Mouse (Mus musculus) heart, adult 8-10 months (tissue): ENCODE results near the gene Nme6. TPM values are rescaled to one million over a fixed set of nuclear protein-coding genes. Genes with fewer than 3 reads are reported as not detected.

Source experiments
- DNase-seq: peaks from one replicate; pipeline ENCODE4 v3.0.0; 2022; ENCODE audit warnings: low spot score
- microRNA-seq: library from miRNA; unstranded; fragments of <30 nt; microRNA quantifications from one replicate; pipeline ENCODE4 v1.2.0, GENCODE M21; 2022
- total RNA-seq, 4 experiments: library from RNA; stranded (reverse); gene quantifications; 2 replicates each; pipeline ENCODE4 v1.2.4; 2022

Gene Nme6
- total RNA-seq, 4 experiments from 2014 or later = 16.8 to 24.9 (median 19.7) TPM

DNA sequence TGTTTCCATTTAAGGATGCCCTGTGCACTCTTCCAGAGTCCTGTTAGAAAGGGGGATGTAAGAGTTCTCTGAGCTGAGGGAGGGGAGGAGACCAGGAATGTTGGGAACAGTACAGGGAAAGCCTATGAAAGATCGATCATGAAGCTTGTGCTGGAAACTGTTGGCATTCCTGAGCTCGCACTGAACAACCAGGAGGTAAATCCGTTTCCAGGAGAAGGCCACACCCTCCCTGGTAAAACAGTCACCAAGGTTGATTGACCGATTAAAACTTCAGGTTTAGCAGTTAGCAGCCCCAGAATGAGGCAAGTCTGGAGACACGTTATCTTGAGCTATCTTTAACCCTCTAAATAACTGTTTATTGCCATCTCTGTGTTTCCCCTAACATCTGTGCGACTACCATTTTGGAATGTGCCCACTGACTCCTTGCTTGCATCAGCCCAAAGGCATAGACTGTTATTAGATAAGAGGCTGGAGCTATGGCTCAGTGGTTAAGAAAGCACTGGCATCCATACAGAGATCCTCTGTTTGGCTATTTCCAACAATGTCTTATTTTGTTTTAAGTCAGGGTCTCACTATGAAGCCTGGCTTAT lies 38.5 kb downstream of the Nme6 start:
- DNase-seq = no peak

DNA sequence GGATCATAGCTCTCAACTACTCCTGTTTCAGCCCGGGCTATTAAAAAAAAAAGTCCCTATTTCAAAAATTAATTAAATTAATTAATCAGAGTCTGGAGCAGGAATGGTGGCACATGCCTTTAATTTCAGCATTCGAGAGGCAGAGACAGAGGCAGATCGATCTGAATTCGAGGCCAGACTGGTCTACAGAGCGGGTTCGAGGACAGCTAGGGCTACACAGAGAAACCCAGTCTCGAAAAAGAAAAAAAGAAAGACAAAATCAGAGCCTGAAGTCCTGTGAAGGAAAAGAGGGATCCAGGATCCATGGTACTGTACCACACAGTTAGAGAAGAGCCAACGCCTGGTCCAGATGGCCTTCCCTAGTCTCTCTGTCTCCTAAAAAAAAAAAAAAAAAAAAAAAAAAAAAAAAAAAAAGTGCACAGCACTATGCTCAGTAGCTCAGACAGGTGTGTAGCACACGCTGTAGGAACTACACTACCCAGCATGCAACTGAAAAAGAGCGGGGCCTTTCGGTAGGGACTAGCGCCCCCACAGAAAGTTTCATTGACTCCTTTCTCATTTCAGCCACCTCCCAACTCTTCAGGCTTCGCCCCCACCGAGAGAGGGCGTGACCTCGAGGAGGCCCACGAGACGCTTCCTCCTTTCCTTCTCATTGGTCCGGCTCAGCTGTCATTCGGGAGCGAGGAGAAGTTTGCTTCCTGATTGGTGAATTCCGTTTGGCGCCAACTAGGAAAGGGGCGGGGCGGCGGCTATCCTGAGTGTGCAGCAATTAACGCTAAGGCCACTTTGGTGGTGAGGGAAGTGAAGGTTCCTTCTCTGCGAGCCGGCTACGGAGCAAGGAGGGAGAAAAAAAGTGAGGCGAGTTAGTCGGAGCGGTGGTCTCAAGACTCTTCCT lies 42.5 kb downstream of the Nme6 start, which contains the start of gene Cdc25a:
Gene Cdc25a (plus strand): TSS at position 783 of the 895 bp plus-strand sequence.
- DNase-seq = peak; percentile 99

DNA sequence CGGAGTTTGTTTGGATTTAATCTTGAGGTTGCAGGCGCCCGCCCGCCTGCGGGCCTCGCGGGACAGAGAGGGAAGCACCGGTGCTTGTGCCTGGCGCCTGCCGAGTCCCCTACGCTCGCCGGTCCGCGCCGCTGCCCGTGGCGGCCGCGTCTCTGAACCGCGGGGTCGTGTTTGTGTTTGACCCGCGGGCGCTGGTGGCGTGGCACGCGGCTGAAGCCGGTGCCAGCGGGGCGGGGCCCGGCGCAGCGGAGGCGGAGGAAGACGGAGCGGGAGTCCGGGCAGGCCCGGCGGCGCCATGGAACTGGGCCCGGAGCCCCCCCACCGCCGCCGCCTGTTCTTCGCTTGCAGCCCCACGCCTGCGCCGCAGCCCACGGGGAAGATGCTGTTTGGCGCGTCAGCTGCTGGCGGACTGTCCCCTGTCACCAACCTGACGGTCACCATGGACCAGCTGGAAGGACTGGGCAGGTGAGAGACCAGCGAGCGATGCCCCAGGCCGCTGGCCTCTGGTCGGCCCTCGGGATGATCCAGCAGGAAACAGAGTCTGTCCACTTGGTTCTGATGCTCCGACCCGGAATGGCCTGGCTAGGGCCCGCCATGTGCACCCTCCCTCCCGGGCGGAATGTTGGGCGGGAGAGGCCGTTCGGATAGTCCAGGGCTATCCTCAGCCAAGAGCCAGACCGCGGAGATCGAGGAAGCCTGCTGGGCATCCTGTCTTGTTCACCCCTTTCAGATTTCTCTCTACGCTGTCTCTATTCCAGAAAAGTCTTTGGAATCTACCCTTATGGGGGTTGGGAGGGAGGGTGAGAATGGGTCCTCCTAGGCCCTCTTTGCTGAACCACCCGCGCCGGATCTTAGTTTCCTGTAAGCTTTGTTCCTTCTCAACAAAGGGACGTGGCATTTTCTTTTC lies 43.4 kb downstream of the Nme6 start:
- DNase-seq = no peak

DNA sequence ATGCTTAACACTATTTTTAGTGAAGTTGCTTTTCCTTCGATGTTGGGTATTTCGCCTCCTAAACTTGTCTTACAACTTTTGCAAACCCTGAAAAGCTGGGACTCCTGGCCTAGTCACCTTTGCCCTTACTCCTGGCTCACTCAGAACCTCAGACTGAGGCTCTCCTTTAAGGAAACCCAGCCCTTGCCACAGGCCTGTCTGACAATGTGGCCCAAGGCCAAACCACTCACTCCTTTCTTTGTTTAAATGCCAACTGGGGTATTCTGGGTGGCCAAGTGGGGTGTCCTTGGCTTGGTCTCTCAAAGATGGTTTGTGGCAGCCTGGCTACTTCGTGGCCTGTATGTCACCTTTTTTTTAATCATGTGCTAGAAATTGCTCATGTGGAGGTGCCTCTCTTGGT lies 44.2 kb downstream of the Nme6 start:
- no peak for DNase-seq

DNA sequence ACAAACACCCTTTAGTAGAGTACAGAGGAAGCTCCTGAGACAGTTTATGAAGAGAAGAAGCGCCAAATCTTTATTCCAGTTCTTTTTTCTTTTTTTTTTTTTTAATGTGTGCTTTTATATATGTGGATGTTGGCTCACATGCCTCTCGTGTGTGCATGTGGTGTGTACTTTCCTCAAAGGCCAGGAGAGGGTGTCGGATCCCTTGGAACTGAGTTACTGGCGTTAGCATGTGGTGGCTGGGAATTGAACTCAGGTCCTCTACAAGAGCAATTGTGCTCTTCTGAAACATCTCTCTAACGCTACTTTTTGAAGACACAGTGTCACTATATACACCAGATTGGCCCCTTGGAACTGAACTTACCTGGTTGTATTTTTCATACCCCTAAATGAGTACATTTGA lies 45.1 kb downstream of the Nme6 start:
- no peak for DNase-seq

DNA sequence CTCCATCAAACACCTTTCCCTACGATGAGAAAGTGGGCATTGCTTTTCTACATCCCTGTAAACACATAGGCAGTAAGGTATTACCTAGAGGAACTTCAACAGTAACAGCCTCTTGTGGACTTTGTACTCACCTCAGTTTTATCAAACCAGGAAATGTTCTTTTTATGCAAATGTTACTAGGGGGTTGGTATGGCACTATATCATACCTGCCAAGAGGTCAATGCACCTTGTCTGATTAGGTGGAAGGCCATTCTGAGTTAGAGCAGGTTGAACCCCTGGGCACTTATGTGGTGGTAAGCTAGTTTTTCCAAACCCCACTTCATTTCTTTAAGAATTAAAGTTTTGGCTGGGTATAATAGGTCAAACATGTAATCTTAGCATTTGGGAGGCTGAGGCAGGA lies 46.8 kb downstream of the Nme6 start:
- no peak for DNase-seq

DNA sequence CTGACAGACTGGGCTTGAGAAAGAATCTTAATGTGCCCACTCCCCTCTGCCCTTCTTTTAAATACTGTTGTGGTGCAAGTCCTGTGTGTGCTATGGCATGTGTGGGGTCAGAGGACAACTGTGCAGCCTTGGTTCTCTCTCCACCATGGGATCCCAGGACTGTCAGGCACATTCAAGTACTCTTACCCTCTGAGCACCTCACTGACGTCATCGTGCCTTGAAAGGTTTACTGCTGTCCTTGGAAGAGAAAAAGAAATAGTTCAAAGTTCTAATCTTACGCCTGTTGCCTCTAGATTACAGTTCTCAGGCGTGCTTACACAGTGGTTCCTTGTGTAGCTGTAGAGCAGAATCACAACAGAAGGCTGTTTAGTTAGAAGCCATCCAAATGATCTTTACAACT lies 53.7 kb downstream of the Nme6 start:
- DNase-seq = no peak

DNA sequence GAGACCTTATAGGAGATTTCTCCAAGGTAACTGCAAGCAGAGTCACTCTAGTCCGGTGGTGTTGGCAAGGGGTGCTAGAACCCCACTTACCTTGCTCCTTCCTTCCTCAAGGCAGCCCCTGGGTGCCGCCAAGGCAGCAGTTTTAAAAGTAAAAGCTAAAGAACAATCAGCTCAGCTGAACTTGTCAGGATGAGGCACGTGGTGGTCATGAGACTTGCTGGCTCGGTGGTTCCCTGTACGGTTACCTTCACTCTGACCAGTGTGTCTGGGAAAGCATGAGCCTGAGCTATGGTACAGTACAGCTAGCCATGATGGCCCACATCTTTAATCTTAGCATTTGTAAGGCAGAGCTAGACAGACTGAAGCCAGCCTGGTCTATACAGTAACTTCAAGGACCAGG lies 54.8 kb downstream of the Nme6 start:
- no peak for DNase-seq

DNA sequence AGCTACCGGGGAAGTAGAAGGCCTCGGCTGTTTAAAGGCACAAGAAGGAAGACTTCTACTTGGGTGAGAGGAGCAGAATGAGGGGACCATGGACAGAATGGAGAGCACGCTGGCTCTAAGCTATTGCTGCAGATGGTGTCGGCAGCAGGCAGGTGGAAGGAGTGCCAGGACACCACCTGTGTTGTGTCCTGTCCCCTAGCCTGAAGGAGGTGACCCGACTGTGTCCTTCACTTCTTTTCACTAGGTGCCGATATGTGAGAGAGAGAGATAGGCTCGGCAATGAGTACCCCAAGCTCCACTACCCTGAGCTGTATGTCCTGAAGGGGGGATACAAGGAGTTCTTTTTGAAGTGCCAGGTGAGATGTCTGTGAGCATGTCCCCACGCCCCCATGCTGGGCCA lies 59.0 kb downstream of the Nme6 start:
- no peak for DNase-seq

Small RNAs within 50 kb of the gene (microRNA-seq; reads per million reads assigned to microRNA genes)
- gene Mir7089 = not detected

Other genes starting within 250 kb of the Nme6 start
- gene Fbxw24, start 206.7 kb upstream of the Nme6 start, total RNA-seq = not detected
- gene Fbxw25, start 168.1 kb upstream of the Nme6 start, total RNA-seq = not detected
- not detected for gene Fbxw18, start 130.0 kb upstream of the Nme6 start, total RNA-seq
- gene Fbxw26, start 86.7 kb upstream of the Nme6 start, total RNA-seq = not detected
- not detected for gene Fbxw27, start 42.1 kb upstream of the Nme6 start, total RNA-seq
- gene Spink8, start 20.5 kb upstream of the Nme6 start, total RNA-seq = not detected
- under 1 TPM in 1 of 4 experiments, not detected in 3; 0.49 TPM for gene Camp, start 16.9 kb downstream of the Nme6 start, total RNA-seq
- 1 to 10 TPM; 4.8 to 5.6 (median 5.2) TPM for gene Cdc25a, start 42.8 kb downstream of the Nme6 start, total RNA-seq
- 100 to 1,000 TPM; 319 to 422 (median 395) TPM for gene Map4, start 98.7 kb downstream of the Nme6 start, total RNA-seq